Mouse (Mus musculus) ES-E14 (cell line): ENCODE data around the gene Etv6. TPM values are rescaled to one million over a fixed set of nuclear protein-coding genes. Genes with fewer than 3 reads are reported as not detected.

Source experiments
- DNase-seq: peaks from one replicate; pipeline ENCODE4 v3.0.0-alpha.2; 2013; ENCODE audit warnings: low read depth, low spot score
- H3K27ac ChIP-seq: 2 replicates; pipeline ENCODE4 v1.5.1; 2012; ENCODE audit warnings: low read depth, mild to moderate bottlenecking, low read length, moderate library complexity, mixed read lengths; ENCODE audit not compliant: poor library complexity, insufficient read depth, severe bottlenecking
- H3K36me3 ChIP-seq: 2 replicates; pipeline ENCODE4 v1.6.1; 2012; ENCODE audit warnings: mild to moderate bottlenecking, low read length, moderate library complexity, mixed read lengths; ENCODE audit not compliant: control insufficient read depth, poor library complexity, insufficient read depth, severe bottlenecking
- H3K4me1 ChIP-seq, 2 experiments: fragments of 150-350 bp in 1 of 2; sonication (generic) in 1 of 2; 2 replicates each; pipeline ENCODE4 v1.6.1; 2012; ENCODE audit warnings: low read length in 2 of 2, mild to moderate bottlenecking in 1 of 2, mixed read lengths in 1 of 2; ENCODE audit not compliant: control insufficient read depth in 2 of 2, insufficient read depth in 2 of 2, poor library complexity in 1 of 2
- H3K4me3 ChIP-seq, 2 experiments: fragments of 150-350 bp in 1 of 2; sonication (generic) in 1 of 2; 2 replicates each; pipeline ENCODE4 v1.5.1; 2012; ENCODE audit warnings: low read length in 2 of 2, low read depth in 1 of 2, mild to moderate bottlenecking in 1 of 2, mixed read lengths in 1 of 2; ENCODE audit not compliant: insufficient read depth in 1 of 2, poor library complexity in 1 of 2, severe bottlenecking in 1 of 2
- H3K9ac ChIP-seq: 2 replicates; pipeline ENCODE4 v1.6.1; 2012; ENCODE audit warnings: low read depth, mild to moderate bottlenecking, low read length, mixed read lengths; ENCODE audit not compliant: poor library complexity, insufficient read depth, severe bottlenecking
- H3K9me3 ChIP-seq: fragments of 150-350 bp; sonication (generic); 2 replicates; pipeline ENCODE4 v1.6.1; 2012; ENCODE audit warnings: low read depth, mild to moderate bottlenecking, low read length; ENCODE audit not compliant: control insufficient read depth, insufficient read depth
- CHD2 ChIP-seq: IDR thresholded peaks from 2 replicates; pipeline ENCODE4 v1.6.1; 2014; ENCODE audit warnings: mild to moderate bottlenecking, low read depth, low read length, inconsistent platforms
- HCFC1 ChIP-seq: IDR thresholded peaks from 2 replicates; pipeline ENCODE4 v1.6.1; 2012; ENCODE audit warnings: low read length, inconsistent platforms, borderline replicate concordance; ENCODE audit not compliant: insufficient read depth
- MAFK ChIP-seq: IDR thresholded peaks from 2 replicates; pipeline ENCODE4 v1.6.1; 2014; ENCODE audit warnings: mild to moderate bottlenecking, low read depth, low read length, inconsistent platforms; ENCODE audit not compliant: insufficient read depth
- ZC3H11A ChIP-seq: IDR thresholded peaks from 2 replicates; pipeline ENCODE4 v1.6.1; 2012; ENCODE audit warnings: low read depth, mild to moderate bottlenecking, inconsistent platforms, low read length, borderline replicate concordance
- ZNF384 ChIP-seq: IDR thresholded peaks from 2 replicates; pipeline ENCODE4 v1.6.1; 2012; ENCODE audit warnings: low read depth, low read length, inconsistent platforms
- in situ Hi-C, 2 experiments: fragments of 600-800 bp; cut with MboI; formaldehyde crosslinking; loops; one replicate each; pipeline ENCODE4 v1.15.1; 2025; ENCODE audit warnings: low sequenced_read_pairs in 2 of 2, inconsistent platforms in 1 of 2; ENCODE audit not compliant: unreplicated experiment in 2 of 2
- total RNA-seq: library from RNA; depleted of rRNA; stranded (reverse); fragments of 300-350 nt; gene quantifications from 2 replicates; pipeline ENCODE4 v1.2.3, GENCODE M21; 2012

Etv6 gene
- total RNA-seq, 1 experiment: 11.8 TPM

- Histone ChIP-seq H3K4me1 (no peaks in the 10 kb centered on the region), H3K9me3 (no peaks in the 10 kb centered on the region), H3K4me3 (no peak overlapping the region), H3K36me3 (peaks cover 6% of the 10 kb centered on the region; the same call in 1 of the 2 replicates), H3K27ac (no peak overlapping the region), H3K9ac (no peak overlapping the region)
- no peak for TF ChIP-seq ZC3H11A
- no peak for TF ChIP-seq ZNF384
- no peak for TF ChIP-seq CHD2
- TF ChIP-seq MAFK: no peak
- no peak for TF ChIP-seq HCFC1
- in situ Hi-C loops: no loop called here
- DNase-seq: no peak
Observed at GRCm38 (mm10) chr6:134095582-134095981, 60.1 kb downstream of the Etv6 start.

DNA sequence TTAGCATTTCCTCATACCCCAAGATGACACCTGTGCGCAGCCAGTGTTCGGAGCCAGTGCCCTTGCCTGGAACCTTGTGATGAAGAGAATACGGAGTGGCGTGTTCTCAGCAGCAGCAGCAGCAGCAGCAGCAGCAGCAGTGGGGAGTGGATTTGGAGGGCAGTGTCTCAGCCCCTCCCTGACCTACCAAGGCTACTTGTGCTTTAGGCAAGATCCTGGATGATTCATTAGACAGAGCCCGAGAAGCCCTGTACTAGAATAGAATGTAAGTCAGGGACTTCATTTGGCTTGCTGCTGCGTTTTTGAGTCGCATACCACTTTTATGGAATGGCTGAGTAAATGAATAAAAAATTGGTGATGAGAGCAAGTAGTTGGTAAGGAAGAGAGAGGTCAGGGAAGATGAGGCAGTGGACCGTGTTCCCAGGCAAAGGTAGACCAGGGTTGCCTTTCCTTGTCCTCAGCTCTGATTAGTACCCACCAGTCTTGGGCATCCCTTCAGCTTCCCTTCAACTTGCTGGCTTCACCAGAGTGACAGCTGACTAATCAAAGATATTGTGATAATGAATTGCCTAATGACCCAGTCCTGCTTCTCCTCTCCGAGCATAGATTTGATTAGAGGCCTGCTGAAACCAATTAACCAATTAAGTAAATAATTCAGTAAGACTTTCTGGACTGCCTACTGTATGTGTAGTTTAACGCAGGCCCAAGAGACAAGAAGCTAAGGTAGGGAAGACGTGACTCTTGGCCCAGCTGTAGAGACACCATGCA, 64.7 kb downstream of the Etv6 start:
- in situ Hi-C loops: no loop called here
- no peak for DNase-seq
- Histone ChIP-seq H3K27ac (no peak overlapping the region), H3K4me3 (no peak overlapping the region), H3K9me3 (no peaks in the 10 kb centered on the region), H3K9ac (no peak overlapping the region), H3K4me1 (no peaks in the 10 kb centered on the region), H3K36me3 (no peaks in the 10 kb centered on the region)
- TF ChIP-seq ZNF384: no peak
- no peak for TF ChIP-seq CHD2
- no peak for TF ChIP-seq MAFK
- TF ChIP-seq ZC3H11A: no peak
- TF ChIP-seq HCFC1: no peak

DNA sequence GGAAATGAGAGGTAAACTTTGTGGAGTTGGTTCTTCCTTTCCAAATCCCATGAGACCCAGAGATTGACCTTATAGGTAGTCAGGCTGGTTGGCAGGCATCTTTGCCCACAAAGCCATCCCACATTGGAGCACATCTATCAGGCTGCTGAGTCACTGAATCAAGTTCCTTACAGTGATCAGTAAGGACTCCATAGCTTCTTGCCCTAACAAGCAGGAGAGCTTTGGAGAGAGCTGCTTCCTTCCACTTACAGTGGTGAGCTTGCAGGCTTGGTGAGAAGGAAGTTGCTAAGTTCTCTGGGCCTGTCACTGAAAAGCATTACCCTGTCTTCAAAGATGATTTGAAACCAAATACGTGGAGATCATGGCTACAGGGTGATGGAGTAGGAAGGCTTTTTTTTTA, 66.9 kb downstream of the Etv6 start:
- H3K27ac ChIP-seq: no peak overlapping the region
- in situ Hi-C loops: no loop called here
- H3K9ac ChIP-seq: no peak overlapping the region
- DNase-seq: no peak
- TF ChIP-seq ZNF384 (no peak), HCFC1 (no peak), CHD2 (no peak), ZC3H11A (no peak), MAFK (no peak)
- no peaks in the 10 kb centered on the region for H3K9me3 ChIP-seq
- H3K36me3 ChIP-seq: no peaks in the 10 kb centered on the region; the same call in 1 of the 2 replicates
- H3K4me3 ChIP-seq: no peak overlapping the region
- H3K4me1 ChIP-seq: no peaks in the 10 kb centered on the region

DNA sequence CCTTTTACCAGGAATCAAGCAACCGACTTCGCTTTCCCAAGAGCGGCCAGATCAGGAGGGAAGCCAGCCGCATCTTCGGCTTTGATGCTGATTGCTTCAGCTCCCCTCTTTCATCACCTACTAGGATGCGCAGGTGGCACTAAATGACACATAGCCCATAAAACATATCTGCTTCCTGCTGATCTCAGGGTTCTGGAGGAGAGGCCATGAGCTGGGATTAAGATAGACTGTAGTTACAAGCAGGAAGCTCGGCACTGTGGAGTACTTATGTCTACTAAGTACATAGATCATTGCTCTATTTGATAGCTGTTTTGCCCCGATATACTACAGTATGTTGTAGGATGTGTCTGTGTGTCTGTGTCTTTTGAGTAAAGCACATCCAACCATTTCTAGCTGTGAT, 68.0 kb downstream of the Etv6 start:
- H3K9ac ChIP-seq: no peak overlapping the region
- DNase-seq: no peak
- in situ Hi-C loops: no loop called here
- H3K36me3 ChIP-seq: no peaks in the 10 kb centered on the region; the same call in 1 of the 2 replicates
- no peaks in the 10 kb centered on the region for H3K4me1 ChIP-seq
- no peaks in the 10 kb centered on the region for H3K9me3 ChIP-seq
- H3K4me3 ChIP-seq: no peak overlapping the region
- H3K27ac ChIP-seq: no peak overlapping the region
- TF ChIP-seq MAFK (no peak), CHD2 (no peak), ZC3H11A (no peak), ZNF384 (no peak), HCFC1 (no peak)
